Mouse (Mus musculus) retina, postnatal 1 day (tissue): ENCODE data around the gene Dusp14.

Experiments
- DNase-seq: peaks from one replicate; pipeline ENCODE4 v3.0.0-alpha.2; 2012

The Dusp14 gene

DNA sequence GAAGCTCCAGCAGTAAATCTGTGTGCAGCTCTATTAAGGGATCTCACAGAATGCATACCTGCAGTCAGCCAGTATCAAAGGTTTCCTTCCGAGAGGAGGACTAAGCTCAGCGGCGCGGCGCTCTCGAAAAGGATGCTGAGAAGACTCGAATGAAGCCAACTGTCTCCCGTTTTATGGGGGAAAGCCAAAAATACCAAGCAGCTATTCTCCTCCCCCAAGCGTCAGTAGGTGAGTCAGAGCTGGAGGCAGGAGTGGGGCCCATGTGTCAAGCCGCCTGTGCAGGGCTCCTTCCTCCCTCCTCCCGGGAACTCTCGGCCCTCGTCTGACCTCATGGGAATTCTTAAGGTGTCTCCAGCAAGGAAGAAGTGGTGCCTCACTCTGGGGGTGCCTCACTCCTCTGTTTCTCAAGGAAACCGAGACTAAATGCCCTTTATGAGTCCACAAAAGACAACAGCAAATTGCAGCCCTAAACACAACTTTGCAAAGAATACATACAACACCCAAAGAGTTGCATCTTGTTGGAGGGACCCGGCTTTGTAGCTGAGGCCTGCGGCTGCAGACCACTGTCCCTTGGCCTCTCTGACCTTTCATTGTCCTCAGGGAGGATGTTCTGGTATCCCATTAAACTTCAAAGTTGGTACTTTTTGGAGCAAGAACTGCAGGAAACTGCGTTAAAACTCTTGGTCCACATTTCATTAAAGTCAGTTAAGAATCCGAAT, 2.0 kb downstream of the Dusp14 start:
- DNase-seq: peak; percentile 31

DNA sequence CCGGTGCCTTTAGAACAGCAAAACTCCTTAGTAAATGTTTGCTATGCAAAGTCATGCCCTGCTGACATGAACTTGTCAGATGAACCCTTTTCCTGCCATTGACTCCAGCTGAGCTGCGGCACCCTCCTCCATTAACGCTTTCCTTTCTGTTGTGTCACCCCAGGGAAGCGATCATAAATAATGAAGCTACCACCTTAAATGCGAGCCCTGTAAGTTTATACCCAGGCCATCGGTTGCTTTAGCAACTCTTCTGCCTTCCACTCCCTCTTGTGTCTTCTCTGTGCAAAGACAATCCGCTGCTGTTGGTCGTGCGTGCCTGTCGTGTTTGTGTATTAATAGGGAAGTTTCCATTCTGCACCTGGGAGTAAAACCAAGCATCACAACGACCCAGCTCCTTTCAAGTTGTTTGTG, 3.0 kb downstream of the Dusp14 start:
- peak; percentile 50 for DNase-seq

DNA sequence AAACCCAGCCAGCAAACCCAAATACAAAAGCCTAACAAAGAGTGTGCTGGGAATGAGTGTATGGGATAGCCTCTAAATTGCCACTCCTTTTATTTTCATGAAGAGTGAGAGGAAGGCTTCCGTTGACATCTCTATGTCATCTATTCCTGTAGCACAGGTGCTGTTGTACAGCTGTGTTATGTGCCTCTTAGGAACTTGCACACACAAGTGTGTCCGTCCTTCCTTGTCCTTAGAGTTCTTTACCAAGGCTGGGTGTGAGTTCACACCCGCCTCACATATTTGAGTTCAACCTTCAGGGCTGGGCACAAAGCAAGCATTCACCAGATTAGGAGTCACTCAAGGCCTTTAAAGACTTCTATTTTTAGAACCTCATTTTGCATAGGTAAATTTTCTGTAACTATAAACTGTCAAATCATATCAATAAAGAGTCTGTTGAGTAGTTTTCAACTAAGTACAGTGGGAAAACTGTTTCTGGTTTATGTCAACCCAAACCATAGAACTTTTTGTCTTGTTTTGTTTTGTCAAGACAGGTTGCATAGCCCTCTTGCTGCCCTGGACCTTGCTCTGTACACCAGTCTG, 5.3 kb downstream of the Dusp14 start:
- no peak for DNase-seq

DNA sequence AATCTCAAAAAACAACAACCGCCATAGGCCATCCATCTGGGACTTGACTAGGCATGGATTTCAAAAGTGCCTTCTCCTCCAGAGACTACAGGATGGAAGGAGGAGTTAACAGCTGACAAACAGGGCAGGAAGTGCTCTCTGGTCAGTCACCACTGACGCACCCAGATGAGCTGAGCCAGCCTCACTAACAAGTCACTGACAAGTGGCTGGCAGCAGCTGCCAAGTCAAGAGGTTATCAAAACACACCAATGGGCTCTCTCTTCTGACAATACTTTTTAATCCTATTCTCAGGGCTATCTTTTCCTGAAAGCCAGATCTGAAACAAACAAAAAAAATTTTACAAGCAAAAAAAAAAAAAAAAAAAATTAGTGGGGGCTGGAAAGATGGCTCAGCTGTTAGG, 6.3 kb downstream of the Dusp14 start:
- DNase-seq: no peak

DNA sequence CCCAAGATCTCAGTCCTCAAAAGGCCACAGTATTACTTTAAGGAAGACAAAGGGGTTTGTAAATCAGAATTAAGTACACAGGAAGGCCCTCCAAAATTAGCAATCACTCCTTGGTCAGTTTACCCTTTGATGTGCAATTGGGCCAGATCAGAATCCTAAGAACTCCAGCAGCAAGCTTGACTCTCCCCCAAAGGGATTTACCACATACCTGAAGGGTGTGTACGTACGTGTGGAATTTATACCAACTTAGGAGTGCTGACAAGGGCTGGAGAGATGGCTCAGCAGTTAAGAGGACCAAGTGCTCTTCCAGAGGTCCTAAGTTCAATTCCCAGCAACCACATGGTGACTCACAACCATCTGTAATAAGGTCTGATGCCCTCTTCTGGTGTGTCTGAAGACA, 7.2 kb downstream of the Dusp14 start:
- DNase-seq: no peak

DNA sequence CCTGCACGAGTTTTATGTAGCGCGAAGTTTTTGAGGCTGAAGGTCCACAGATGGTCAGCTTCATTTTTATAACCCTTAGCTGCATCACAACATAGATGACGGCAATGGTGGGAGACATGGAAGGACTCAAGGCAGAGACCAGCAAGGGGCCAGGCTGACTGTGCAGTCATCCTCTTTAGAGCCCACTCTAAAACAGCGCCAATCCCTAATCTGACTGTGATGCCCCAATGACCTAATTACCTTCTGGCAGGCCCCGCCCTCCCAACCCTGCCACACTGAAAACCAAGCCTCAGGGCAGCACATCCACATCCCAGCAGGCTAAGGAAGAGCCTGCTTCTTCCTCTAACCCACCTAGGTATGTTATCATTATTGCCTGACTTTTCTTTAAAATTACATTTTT, 8.4 kb downstream of the Dusp14 start:
- peak; percentile 60 for DNase-seq

DNA sequence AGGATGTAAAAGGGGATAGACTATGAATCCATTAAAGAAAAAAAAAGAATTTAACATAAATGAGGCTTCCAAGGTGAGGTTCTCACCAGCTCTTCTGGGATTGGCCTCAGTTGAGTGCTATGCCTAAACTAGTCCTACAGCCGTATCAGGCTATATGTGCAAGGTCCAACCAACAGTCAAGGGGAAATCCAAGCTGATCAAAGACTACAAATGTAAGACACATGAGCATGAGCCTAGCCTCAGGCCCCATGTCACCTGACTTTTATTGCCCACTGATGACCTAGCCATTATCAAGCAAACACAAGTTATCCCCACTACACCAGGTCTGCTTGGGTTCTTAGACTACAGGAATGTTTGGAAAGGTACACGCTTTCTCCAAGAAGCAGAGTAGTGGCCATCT, 9.3 kb downstream of the Dusp14 start:
- no peak for DNase-seq

DNA sequence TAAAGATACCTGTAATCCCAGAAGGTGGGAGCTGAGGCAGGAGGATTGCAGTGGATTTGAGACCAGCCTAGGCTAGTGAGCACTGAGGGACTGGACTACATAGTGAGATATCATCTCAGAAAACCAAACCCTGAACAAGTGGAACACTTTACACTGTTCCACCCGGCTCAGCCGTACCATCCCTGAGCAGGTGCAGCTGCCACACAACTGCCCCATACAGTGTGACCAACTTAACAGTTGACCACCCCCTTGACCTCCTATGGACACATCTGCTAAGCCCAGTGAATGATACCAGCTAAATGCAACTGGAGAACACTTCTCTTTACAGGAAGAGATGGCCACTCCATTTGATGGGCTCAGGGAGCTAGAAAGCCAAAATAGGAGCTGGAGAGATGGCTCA, 11.6 kb downstream of the Dusp14 start:
- no peak for DNase-seq

DNA sequence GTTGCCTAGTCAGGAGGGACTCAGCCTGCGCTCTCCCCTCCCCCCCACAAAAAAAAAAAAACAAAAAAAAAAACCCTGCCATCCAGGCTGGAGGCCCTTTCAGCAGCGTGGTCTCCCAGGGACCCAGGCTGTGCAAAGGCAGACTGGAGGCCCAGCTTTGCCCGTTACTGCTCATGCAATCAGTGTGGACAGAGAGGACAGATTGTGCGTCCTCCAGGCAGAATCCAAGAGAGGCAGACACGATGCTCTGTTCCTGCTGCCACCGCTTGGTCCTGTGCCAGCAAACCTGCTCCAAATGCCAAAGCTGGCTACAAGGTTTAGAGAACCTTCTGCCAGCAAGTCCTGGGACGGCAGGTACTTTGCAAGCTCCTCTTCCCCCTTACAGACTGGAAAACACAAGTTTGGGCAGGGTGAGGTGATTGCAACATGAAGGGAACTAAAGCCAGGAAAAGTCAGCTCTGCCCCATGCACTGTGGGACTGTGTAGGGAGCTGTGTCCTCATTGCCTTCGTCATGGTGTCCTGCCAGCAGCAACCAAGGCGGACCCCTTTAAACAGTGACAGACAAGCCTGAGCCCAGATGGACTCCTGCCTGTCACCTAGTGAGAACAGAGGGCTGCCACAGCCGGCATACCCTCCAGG, 15.4 kb downstream of the Dusp14 start:
- peak; percentile 40 for DNase-seq

DNA sequence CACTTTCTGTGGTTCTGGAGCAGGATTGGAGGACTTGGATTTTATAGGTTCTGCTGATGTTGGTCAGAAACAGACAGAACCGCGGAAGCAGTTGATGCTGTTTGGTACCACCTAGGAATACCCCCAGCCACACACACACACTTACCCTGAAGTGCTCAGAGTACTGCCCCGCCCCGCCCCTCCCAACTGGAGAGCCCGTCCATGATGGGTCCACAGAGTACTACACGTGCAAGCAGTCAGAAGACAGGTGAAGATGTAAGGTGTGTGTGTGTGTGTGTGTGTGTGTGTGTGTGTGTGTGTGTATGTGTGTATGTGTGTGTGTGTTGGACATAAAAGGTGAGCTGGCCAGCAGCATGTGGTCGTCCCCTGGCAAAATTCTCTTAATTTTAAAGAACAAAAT, 16.0 kb downstream of the Dusp14 start:
- DNase-seq: no peak

DNA sequence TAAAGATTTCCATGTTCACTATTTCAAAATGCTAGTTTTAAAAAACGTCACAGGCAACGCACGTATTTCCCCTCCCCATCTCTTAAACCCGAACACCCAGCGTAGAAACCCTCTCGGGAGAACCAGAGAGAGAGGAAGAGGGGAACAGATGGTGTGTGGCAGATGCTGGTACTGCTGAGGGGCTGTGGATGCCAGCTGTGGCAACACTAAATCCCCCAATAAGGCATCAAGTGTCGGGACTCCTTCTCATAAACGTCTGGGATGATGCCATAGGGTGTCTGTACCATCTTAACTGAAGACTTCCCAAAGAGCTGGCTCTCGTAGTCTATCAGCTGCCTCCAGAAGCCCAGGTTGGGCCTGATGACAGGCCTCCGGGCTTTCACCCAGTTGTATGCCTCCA, 20.6 kb downstream of the Dusp14 start:
- DNase-seq: peak; percentile 53

DNA sequence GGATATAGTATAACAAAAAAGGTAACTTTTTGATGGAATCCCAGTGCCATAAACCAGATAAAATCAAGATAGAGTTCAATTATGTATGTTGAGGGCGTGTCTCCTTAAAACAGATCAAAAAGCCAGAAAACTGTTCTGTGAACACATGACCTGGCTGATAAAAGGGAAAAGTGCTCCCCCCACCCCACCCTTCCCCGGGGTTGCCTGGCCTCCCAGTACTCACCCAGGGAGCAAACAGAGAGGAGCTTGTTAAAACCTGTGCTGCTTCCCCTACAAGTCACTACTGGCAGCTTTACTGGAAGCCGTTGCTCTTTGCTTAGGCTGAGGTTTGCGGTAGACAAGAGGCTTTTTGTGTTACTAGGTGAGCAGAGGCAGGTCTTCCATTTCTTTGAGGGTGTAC, 21.8 kb downstream of the Dusp14 start:
- no peak for DNase-seq

DNA sequence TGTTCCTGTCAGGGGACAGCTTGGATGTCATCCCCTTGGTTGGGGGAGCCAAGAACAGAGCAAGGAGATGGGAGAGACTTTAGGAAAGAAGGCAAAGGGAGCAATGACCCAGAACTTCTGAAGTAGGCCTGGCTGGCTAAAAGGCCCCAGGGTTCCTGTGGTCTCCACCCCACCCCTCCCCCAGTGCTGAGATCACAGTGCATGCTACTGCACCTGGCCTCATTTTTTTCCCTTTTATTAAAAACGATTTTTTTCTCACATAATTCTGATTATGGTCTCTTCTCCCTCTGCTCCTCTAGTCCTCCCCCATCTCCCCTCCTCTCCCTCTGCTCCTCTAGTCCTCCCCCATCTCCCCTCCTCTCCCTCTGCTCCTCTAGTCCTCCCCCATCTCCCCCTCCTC, 24.1 kb downstream of the Dusp14 start:
- peak; percentile 13 for DNase-seq

DNA sequence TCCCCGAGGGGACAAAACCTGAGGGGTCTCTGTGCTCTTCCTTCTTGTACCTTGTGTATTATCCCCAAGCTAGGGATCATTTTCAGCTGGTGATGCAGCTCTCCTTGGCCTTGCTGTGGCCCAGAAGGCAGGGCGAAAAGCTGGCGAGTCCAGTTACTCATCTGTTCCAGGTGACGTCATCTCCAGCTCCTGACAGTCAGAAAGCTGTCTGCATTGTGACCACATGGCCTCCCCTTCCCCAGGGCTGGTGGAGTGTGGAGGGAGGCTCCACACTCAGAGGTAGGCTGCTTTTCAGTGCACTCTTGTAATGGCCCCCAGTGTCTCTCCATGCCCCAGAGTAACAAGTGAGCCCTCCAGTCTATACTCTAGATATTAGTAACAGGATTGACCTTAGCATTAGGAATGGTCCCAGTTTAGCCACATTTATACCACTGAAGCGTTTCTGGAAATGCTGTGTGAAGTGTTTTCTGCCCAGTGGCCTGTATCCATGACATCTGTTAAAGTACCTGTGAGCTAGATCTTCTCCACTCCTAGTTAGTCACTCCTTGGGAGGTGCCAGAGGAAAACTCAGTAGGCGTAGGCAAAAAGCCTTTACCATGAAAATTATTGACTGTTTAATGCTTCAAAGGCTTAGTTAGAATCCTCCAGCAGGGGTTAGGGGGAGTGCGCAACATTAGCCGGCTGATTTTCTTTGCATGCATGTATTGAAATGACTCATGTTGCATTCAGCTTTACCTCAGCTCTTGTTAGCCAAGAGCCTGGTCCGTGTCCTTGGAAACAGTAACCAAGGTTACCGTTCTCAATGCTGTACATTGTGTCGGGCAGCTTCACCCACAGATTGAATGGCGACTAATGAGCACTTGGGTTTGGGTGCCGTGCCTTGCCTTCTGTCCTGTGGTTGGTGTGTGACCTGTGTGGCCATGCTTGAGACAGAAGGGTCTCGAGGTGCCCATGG, 26.0 kb downstream of the Dusp14 start:
- DNase-seq: peak; percentile 98

DNA sequence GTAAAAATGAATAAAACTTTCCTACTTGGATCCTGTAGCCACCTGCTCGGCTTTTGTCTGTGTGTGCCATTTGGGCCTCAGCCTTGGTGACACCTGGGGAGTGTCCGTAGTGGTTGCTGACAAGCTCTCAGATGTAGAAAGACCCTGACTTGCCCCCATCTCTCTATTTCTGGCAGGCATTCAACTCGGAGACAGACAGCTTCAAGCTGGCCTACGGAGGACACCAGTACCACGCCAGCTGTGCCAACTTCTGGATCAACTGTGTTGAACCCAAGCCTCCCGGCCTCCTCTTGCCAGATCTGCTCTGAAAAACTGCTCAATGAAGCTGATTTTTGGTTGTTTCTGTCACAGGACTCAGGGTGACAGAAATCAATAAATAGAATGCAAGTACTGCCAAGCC, 28.4 kb downstream of the Dusp14 start:
- no peak for DNase-seq

DNA sequence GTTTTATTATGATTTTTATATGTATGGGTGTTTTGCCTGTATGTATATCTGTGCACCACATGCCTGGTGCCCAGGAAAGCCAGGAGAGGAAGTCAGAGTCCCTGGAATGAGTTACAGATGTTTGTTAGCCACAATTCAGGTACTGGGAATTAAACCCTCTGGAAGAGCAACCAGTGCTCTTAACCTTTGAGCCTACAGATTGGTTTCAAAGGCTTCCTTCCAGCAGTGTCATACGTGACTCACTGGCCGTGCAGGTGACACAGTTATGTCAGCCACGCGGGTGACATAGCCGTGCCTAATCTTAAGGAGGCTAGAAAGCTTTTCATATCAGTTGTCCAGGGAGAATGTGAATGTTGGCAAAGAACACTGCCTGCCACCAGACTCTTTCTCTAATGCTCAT, 35.4 kb downstream of the Dusp14 start:
- DNase-seq: no peak

DNA sequence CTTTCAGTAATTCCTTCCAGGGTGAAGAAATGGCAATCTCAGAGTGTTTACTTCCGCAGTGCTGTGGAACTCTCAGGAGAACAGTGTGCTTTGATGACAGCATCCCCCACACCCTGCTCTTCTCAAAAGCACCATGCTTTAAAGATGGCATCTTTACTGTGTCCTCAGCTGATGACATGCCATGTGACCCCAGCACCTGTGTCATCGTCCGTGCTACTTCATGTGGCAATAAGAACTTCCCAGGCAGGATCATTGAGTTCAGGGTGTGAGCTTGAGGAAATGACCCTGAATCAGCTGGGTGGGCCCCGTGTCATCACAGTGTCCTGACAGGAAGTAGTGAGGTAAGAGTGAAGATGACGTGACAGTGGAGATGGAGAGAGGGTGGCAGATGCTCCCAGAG, 36.5 kb downstream of the Dusp14 start:
- DNase-seq: no peak

DNA sequence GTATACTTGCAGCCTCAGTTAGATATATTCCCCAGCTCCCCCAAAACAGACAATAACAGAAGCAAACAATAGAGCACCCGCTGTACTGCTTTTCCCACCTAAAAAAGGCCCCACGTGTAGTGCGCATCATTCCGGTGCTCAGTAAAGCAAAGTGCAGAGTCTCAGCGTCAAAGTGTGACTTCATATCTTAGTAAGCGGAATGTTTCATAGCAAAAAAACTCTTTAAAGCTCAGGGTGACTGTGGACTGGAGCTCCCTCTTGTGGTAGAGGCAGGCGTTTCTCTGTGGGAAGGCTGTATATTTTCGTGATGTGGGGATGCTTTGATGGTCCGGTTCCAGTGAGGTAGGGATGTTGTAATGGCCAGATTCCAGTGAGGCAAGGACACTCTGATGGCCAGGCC, 37.1 kb downstream of the Dusp14 start:
- DNase-seq: peak; percentile 53

DNA sequence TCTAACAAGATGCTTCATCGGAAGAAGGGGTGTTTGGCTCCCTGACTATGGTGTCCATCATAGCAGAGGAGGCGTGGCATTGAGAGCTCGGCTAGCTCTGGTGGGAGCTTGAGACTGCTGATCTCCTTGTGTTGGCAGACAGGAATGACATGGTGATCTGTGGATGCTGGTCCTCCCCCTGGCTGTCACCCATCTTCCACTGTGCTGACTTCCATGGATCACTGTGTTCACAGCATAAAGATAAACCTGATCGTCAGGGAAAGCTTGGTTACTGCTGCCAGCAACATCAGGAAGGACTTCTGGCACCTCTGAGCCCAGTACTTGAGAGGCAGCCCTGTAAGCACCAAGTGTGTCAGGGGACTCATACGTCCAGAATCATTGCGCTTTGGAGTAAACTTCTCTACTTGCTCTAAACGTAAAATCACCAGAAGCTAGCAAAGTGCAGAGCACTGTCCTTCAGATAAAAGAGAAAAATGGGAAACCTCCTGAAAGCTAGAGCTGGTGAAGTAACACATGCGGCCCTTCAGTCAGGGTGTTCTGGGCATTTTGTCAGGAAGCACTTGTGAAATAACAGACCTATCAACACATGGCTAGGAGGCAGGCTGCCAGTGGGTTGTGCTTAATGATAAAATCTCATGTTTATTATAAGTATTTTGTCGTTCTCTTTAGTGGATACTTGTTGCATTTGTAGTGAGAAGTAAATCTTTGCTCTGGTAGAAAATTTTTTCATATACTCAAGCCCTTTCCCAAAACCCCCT, 40.6 kb downstream of the Dusp14 start:
- no peak for DNase-seq

DNA sequence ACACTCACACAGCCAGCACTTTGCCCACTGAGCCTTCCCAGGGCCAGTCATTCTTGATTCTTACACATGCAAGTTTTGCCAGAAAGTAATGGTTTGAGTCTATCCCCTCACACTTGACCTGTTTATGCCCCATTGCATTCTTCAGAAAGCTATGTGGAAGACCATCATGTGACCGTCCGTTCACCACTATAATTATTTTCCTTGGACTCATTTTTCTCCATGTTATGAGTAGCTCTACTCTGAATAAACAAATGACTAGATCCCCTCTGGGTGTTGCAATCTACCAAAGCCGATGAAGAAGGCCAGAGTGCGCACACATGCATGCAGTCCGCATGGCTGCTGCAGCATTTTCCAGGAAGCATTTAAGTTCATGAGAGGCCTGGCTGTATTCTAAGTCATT, 41.8 kb downstream of the Dusp14 start:
- no peak for DNase-seq

DNA sequence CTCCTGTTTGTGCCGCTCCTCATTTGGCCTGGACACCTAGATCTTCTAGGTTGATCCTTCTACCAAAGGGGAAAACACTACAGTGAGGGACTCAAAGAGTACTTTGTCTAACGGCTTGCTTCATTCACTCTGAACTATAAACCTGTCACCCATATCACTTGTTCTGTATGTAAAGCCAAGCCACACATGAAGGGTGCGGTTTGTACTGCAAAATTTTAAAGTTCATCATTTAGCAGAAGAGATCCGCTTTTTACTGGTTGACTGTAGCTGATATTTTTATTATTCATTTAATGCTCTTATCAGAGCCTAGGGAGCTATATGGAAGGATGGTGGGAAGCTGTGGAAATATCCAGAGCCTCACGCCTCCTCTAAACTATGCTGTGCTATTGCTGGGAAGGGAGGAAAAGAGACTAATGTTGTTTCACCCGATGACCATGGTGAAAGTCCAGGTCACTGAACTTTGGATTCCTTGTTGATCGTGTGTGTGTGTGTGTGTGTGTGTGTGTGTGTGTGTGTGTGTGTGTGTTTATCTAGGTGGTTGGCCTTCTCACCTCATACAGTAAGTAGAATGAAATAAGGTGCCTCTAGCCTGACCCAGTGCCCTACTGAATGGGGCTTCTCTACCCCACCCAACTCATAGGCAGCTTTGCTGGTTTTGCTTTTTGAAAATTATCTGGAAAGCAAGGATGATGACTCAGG, 52.1 kb downstream of the Dusp14 start:
- no peak for DNase-seq
